Mouse (Mus musculus) stomach, embryonic 15.5 days (tissue): ENCODE data around the gene Fam45a. TPM values are rescaled to one million over a fixed set of nuclear protein-coding genes. Genes with fewer than 3 reads are reported as not detected.
A peak's percentile ranks its signal among the peaks of the same experiment; 100 is the strongest.
"Not testable (repeated sequence)": the region's sequence is repeated elsewhere in the genome, so short reads cannot be mapped to it uniquely, and the experiment has no call there.

ENCODE experiments used
- ATAC-seq: fragments of 200-750 bp; cut with Nextera tagmentation; 2 replicates; pipeline ENCODE4 v1.8.0; 2017; ENCODE audit warnings: low read depth, moderate number of reproducible peaks, moderate TSS enrichment; ENCODE audit not compliant: insufficient read depth, low FRiP score
- H3K27ac ChIP-seq: fragments of 300-500 bp; sonication (generic); 2 replicates; pipeline ENCODE4 v1.5.1; 2015; ENCODE audit warnings: mild to moderate bottlenecking, inconsistent platforms
- H3K27me3 ChIP-seq: fragments of 300-500 bp; sonication (generic); replicated peaks from 2 replicates; pipeline ENCODE4 v1.6.1; 2015; ENCODE audit warnings: inconsistent platforms
- H3K36me3 ChIP-seq: fragments of 300-500 bp; sonication (generic); 2 replicates; pipeline ENCODE4 v1.6.1; 2015; ENCODE audit warnings: inconsistent platforms
- H3K4me1 ChIP-seq: fragments of 300-500 bp; sonication (generic); 2 replicates; pipeline ENCODE4 v1.6.1; 2015; ENCODE audit warnings: inconsistent platforms
- H3K4me2 ChIP-seq: fragments of 300-500 bp; sonication (generic); 2 replicates; pipeline ENCODE4 v1.6.1; 2015; ENCODE audit warnings: mild to moderate bottlenecking, inconsistent platforms
- H3K4me3 ChIP-seq: fragments of 300-500 bp; sonication (generic); replicated peaks from 2 replicates; pipeline ENCODE4 v1.5.1; 2015; ENCODE audit warnings: inconsistent platforms
- H3K9ac ChIP-seq: fragments of 300-500 bp; sonication (generic); 2 replicates; pipeline ENCODE4 v1.6.1; 2015; ENCODE audit warnings: inconsistent platforms
- H3K9me3 ChIP-seq: fragments of 300-500 bp; sonication (generic); 2 replicates; pipeline ENCODE4 v1.6.1; 2016; ENCODE audit warnings: inconsistent platforms
- WGBS: fragments of 180-500 bp; shearing (Covaris S2); methylation state at CpG from one replicate; pipeline ENCODE4 v1.1.7; 2015; 5-methylcytosine and 5-hydroxymethylcytosine counted together
- microRNA-seq: library from miRNA; unstranded; fragments of <30 nt; microRNA quantifications from one replicate; pipeline ENCODE4, GENCODE M21; 2016
- polyA plus RNA-seq: library from polyadenylated mRNA; unstranded; fragments of >200 nt; fragmentation: Nextera tagmentation; extraction: Ambion mirVana; gene quantifications from 2 replicates; pipeline ENCODE4 v1.2.1, GENCODE M21; 2015

Gene Fam45a
- polyA plus RNA-seq, 1 experiment from 2014 or later, result 30.8 TPM

GRCm38 (mm10) chr19:60860868-60861700 is 49.7 kb downstream of the Fam45a start, which contains the start of gene Sfxn4:
Gene Sfxn4, minus strand, starts transcription at chr19:60861479.
- Histone ChIP-seq H3K9ac (peak within 1 kb of the TSS; percentile 46), H3K4me3 (peak within 1 kb of the TSS; percentile 60), H3K4me2 (peak within 1 kb of the TSS; percentile 70), H3K27me3 (no peaks in the 10 kb centered on the region), H3K9me3 (no peaks in the 10 kb centered on the region), H3K27ac (peak within 1 kb of the TSS; percentile 63), H3K36me3 (peaks cover 7% of the 10 kb centered on the region; the same call in 1 of the 2 replicates), H3K4me1 (no peaks in the 10 kb centered on the region)
- ATAC-seq, result peak; percentile 98
- 3% methylated on average over 30 of the region's 30 CpGs for WGBS

GRCm38 (mm10) chr19:60866169-60866568 is 54.8 kb downstream of the Fam45a start:
- H3K36me3 ChIP-seq, result peaks cover 19% of the 10 kb centered on the region
- H3K4me2 ChIP-seq, H3K27ac ChIP-seq, ATAC-seq, H3K9me3 ChIP-seq, H3K4me3 ChIP-seq, H3K27me3 ChIP-seq, H3K4me1 ChIP-seq, H3K9ac ChIP-seq: not testable (repeated sequence)
- 94% methylated on average over 4 of the region's 4 CpGs for WGBS

- peaks cover 4% of the 10 kb centered on the region; the same call in 1 of the 2 replicates for H3K4me1 ChIP-seq
- H3K27ac ChIP-seq, result no peak overlapping the region
- 91% methylated on average over 1 of the region's 1 CpGs for WGBS
- no peaks in the 10 kb centered on the region for H3K27me3 ChIP-seq
- no peaks in the 10 kb centered on the region for H3K9me3 ChIP-seq
- no peak overlapping the region for H3K4me3 ChIP-seq
- H3K36me3 ChIP-seq, result peaks cover 17% of the 10 kb centered on the region
- H3K9ac ChIP-seq, result no peak overlapping the region
- no peak for ATAC-seq
- no peak overlapping the region for H3K4me2 ChIP-seq
Measured at GRCm38 (mm10) chr19:60870489-60870888, 59.1 kb downstream of the Fam45a start.

- Histone ChIP-seq H3K9ac (no peak overlapping the region), H3K4me3 (no peak overlapping the region), H3K27me3 (no peaks in the 10 kb centered on the region), H3K9me3 (no peaks in the 10 kb centered on the region), H3K4me1 (peaks cover 4% of the 10 kb centered on the region; the same call in 1 of the 2 replicates), H3K27ac (no peak overlapping the region), H3K36me3 (peaks cover 17% of the 10 kb centered on the region), H3K4me2 (no peak overlapping the region)
- no peak for ATAC-seq
- 93% methylated on average over 5 of the region's 5 CpGs for WGBS
Measured at GRCm38 (mm10) chr19:60871366-60871765, 60.0 kb downstream of the Fam45a start.

GRCm38 (mm10) chr19:60872272-60872671 is 60.9 kb downstream of the Fam45a start:
- H3K9me3 ChIP-seq, result no peaks in the 10 kb centered on the region
- H3K27me3 ChIP-seq, result no peaks in the 10 kb centered on the region
- H3K4me2 ChIP-seq, result no peak overlapping the region
- no peak overlapping the region for H3K9ac ChIP-seq
- H3K27ac ChIP-seq, result no peak overlapping the region
- H3K36me3 ChIP-seq, result peaks cover 17% of the 10 kb centered on the region
- WGBS, result 72% methylated on average over 1 of the region's 1 CpGs
- H3K4me3 ChIP-seq, result no peak overlapping the region
- peaks cover 4% of the 10 kb centered on the region; the same call in 1 of the 2 replicates for H3K4me1 ChIP-seq
- 0 out of 2 replicates have a peak, but pooled peaks have one; percentile 23 for ATAC-seq

- Histone ChIP-seq H3K9ac (no peak overlapping the region), H3K9me3 (no peaks in the 10 kb centered on the region), H3K4me2 (peak overlapping the region; percentile 68), H3K27me3 (no peaks in the 10 kb centered on the region), H3K4me3 (peak overlapping the region; percentile 83), H3K27ac (peak overlapping the region; percentile 85), H3K4me1 (peaks cover 4% of the 10 kb centered on the region; the same call in 1 of the 2 replicates), H3K36me3 (peaks cover 10% of the 10 kb centered on the region)
- ATAC-seq, result no peak
- 8% methylated on average over 4 of the region's 4 CpGs for WGBS
Measured at GRCm38 (mm10) chr19:60873501-60873900, 62.1 kb downstream of the Fam45a start.

GRCm38 (mm10) chr19:60874064-60874694 is 62.8 kb downstream of the Fam45a start, which contains the start of gene Prdx3:
Gene Prdx3, minus strand, starts transcription at chr19:60874556.
- Histone ChIP-seq H3K4me2 (peak within 1 kb of the TSS; percentile 68), H3K4me3 (peak within 1 kb of the TSS; percentile 83), H3K4me1 (peaks cover 4% of the 10 kb centered on the region; the same call in 1 of the 2 replicates), H3K9ac (peak within 1 kb of the TSS; percentile 60), H3K27me3 (no peaks in the 10 kb centered on the region), H3K9me3 (no peaks in the 10 kb centered on the region), H3K27ac (peak within 1 kb of the TSS; percentile 85), H3K36me3 (peaks cover 9% of the 10 kb centered on the region)
- under 1% methylated on average over 28 of the region's 28 CpGs for WGBS
- ATAC-seq, result peak; percentile 97

GRCm38 (mm10) chr19:60883129-60883528 is 71.7 kb downstream of the Fam45a start:
- Histone ChIP-seq H3K4me1 (no peaks in the 10 kb centered on the region), H3K9me3 (no peaks in the 10 kb centered on the region), H3K9ac (no peak overlapping the region), H3K4me2 (no peak overlapping the region), H3K4me3 (no peak overlapping the region), H3K27me3 (no peaks in the 10 kb centered on the region), H3K27ac (no peak overlapping the region), H3K36me3 (no peaks in the 10 kb centered on the region)
- WGBS, result 4% methylated on average over 3 of the region's 3 CpGs
- no peak; the same call in 1 of the 2 replicates for ATAC-seq

Small RNA genes within 50 kb of the gene (microRNA-seq; reads per million reads assigned to microRNA genes)
- not detected for gene mmu-mir-3084-1

Other genes with a start within 250 kb of the Fam45a start
- gene Cacul1, start 230.6 kb upstream of the Fam45a start, polyA plus RNA-seq, result 23.8 and 28.3 TPM in 2 replicates
- 1.5 and 1.6 TPM in 2 replicates for gene Nanos1, start 55.6 kb upstream of the Fam45a start, polyA plus RNA-seq
- 135 and 145 TPM in 2 replicates for gene Eif3a, start 20.9 kb upstream of the Fam45a start, polyA plus RNA-seq
- gene Sfxn4, start 49.9 kb downstream of the Fam45a start, polyA plus RNA-seq, result 5.7 and 5.8 TPM in 2 replicates
- 122 and 128 TPM in 2 replicates for gene Prdx3, start 63.0 kb downstream of the Fam45a start, polyA plus RNA-seq
- 1.9 and 2.8 TPM in 2 replicates for gene Grk5, start 78.2 kb downstream of the Fam45a start, polyA plus RNA-seq